Mouse (Mus musculus): Measurements from ENCODE around the gene Myo16. TPM values are rescaled to one million over a fixed set of nuclear protein-coding genes. Genes with fewer than 3 reads are reported as not detected.

The Myo16 gene
- polyA plus RNA-seq, 2 experiments = 0.01 to 0.03 TPM

GRCm38 (mm10) chr8:10521463-10521862 is 367.8 kb downstream of the Myo16 start:
- Histone ChIP-seq H3K4me2 (ENCODE audit: low read depth) (no peak overlapping the region), H3K36me3 (replicated peaks; ENCODE audit: control insufficient read depth, insufficient read depth, low read depth) (no peaks in the 10 kb centered on the region), H3K9ac (replicated peaks) (no peak overlapping the region), H3K27ac (no peak overlapping the region), H3K27me3 (ENCODE audit: control insufficient read depth, insufficient read depth, low read length) (no peaks in the 10 kb centered on the region), H3K9me3 (ENCODE audit: control insufficient read depth, low read length) (no peaks in the 10 kb centered on the region), H3K4me3 (ENCODE audit: insufficient read depth in 1 of 2, low read depth in 2 of 2, low read length in 2 of 2) (no peak overlapping the region), H3K4me1 (replicated peaks; ENCODE audit: control insufficient read depth in 2 of 2, insufficient read depth in 2 of 2, low read length in 1 of 2) (no peaks in the 10 kb centered on the region)
- no peak for ATAC-seq (ENCODE audit: insufficient read depth)
- WGBS (ENCODE audit: insufficient replicate concordance) = 52% methylated on average over 4 of the region's 4 CpGs
- TF ChIP-seq CTCF (IDR thresholded peaks at IDR 0.05; ENCODE audit: low read depth) (no peak), EP300 (IDR thresholded peaks at IDR 0.05; ENCODE audit: low read depth) (no peak)
- DNase-seq (ENCODE audit: low read depth in 3 of 3, low spot score in 3 of 3) = no peak

- Histone ChIP-seq H3K27me3 (ENCODE audit: control insufficient read depth, insufficient read depth, low read length) (no peaks in the 10 kb centered on the region), H3K36me3 (replicated peaks; ENCODE audit: control insufficient read depth, insufficient read depth, low read depth) (no peaks in the 10 kb centered on the region), H3K4me2 (ENCODE audit: low read depth) (no peak overlapping the region), H3K9me3 (ENCODE audit: control insufficient read depth, low read length) (no peaks in the 10 kb centered on the region), H3K4me1 (replicated peaks; ENCODE audit: control insufficient read depth in 2 of 2, insufficient read depth in 2 of 2, low read length in 1 of 2) (no peaks in the 10 kb centered on the region), H3K27ac (no peak overlapping the region), H3K9ac (replicated peaks) (no peak overlapping the region), H3K4me3 (ENCODE audit: insufficient read depth in 1 of 2, low read depth in 2 of 2, low read length in 2 of 2) (no peak overlapping the region)
- ATAC-seq (ENCODE audit: insufficient read depth) = no peak
- no peak for DNase-seq (ENCODE audit: low read depth in 3 of 3, low spot score in 3 of 3)
- TF ChIP-seq CTCF (IDR thresholded peaks at IDR 0.05; ENCODE audit: low read depth) = no peak
- no peak for TF ChIP-seq EP300 (IDR thresholded peaks at IDR 0.05; ENCODE audit: low read depth)
- WGBS (ENCODE audit: insufficient replicate concordance) = 66% methylated on average over 4 of the region's 4 CpGs
Observed at GRCm38 (mm10) chr8:10525686-10526085, 372.0 kb downstream of the Myo16 start.

GRCm38 (mm10) chr8:10526616-10527015 is 372.9 kb downstream of the Myo16 start:
- Histone ChIP-seq H3K27ac (no peak overlapping the region), H3K9me3 (ENCODE audit: control insufficient read depth, low read length) (no peaks in the 10 kb centered on the region), H3K4me3 (ENCODE audit: insufficient read depth in 1 of 2, low read depth in 2 of 2, low read length in 2 of 2) (no peak overlapping the region), H3K4me2 (ENCODE audit: low read depth) (no peak overlapping the region), H3K36me3 (replicated peaks; ENCODE audit: control insufficient read depth, insufficient read depth, low read depth) (no peaks in the 10 kb centered on the region), H3K27me3 (ENCODE audit: control insufficient read depth, insufficient read depth, low read length) (no peaks in the 10 kb centered on the region), H3K9ac (replicated peaks) (no peak overlapping the region), H3K4me1 (replicated peaks; ENCODE audit: control insufficient read depth in 2 of 2, insufficient read depth in 2 of 2, low read length in 1 of 2) (no peaks in the 10 kb centered on the region)
- no peak for DNase-seq (ENCODE audit: low read depth in 3 of 3, low spot score in 3 of 3)
- 62% methylated on average over 5 of the region's 5 CpGs for WGBS (ENCODE audit: insufficient replicate concordance)
- TF ChIP-seq EP300 (IDR thresholded peaks at IDR 0.05; ENCODE audit: low read depth) (no peak), CTCF (IDR thresholded peaks at IDR 0.05; ENCODE audit: low read depth) (no peak)
- ATAC-seq (ENCODE audit: insufficient read depth) = no peak

DNA sequence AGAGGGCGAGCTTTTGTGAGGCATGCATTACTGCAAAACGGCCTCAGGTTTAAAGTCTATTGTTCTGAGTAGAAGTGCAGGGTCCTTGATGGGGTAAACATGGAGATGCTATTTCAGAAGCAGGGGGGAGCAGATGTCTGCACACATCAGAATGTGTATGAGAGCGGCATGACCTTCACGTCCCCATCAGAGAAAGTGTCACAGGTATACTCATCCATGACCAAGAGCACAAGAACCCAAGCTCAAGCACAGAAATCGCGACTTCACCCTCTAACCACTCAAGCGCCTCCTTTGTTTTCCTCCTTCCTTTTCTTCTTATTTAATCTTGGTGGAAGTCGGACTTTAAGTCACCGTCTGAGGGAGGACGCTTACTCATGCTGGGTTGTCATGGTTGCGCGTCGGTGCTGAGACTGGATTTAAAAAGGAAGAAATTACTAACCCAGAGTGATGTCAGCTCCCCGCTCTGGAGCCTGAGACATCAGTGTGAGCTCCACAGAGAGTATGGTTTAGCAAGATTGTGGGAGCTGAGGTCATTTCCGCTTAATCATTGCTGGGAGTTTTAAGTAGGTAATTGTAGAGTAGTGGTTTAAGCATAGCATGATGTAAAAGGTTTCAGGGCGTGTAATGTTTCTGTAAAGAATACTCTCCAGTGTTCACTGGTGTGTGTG is 381.0 kb downstream of the Myo16 start:
- no peaks in the 10 kb centered on the region for H3K36me3 ChIP-seq (replicated peaks; ENCODE audit: control insufficient read depth, insufficient read depth, low read depth)
- H3K9ac ChIP-seq (replicated peaks) = no peak overlapping the region
- no peak overlapping the region for H3K4me2 ChIP-seq (ENCODE audit: low read depth)
- DNase-seq (ENCODE audit: low read depth in 3 of 3, low spot score in 3 of 3) (no peak), ATAC-seq (ENCODE audit: insufficient read depth) (no peak)
- H3K4me1 ChIP-seq (replicated peaks; ENCODE audit: control insufficient read depth in 2 of 2, insufficient read depth in 2 of 2, low read length in 1 of 2) = no peaks in the 10 kb centered on the region
- no peak overlapping the region for H3K4me3 ChIP-seq (ENCODE audit: insufficient read depth in 1 of 2, low read depth in 2 of 2, low read length in 2 of 2)
- TF ChIP-seq CTCF (IDR thresholded peaks at IDR 0.05; ENCODE audit: low read depth) (no peak), EP300 (IDR thresholded peaks at IDR 0.05; ENCODE audit: low read depth) (no peak)
- WGBS (ENCODE audit: insufficient replicate concordance) = 58% methylated on average over 16 of the region's 16 CpGs
- no peak overlapping the region for H3K27ac ChIP-seq
- H3K9me3 ChIP-seq (ENCODE audit: control insufficient read depth, low read length) = no peaks in the 10 kb centered on the region
- H3K27me3 ChIP-seq (ENCODE audit: control insufficient read depth, insufficient read depth, low read length) = no peaks in the 10 kb centered on the region

DNA sequence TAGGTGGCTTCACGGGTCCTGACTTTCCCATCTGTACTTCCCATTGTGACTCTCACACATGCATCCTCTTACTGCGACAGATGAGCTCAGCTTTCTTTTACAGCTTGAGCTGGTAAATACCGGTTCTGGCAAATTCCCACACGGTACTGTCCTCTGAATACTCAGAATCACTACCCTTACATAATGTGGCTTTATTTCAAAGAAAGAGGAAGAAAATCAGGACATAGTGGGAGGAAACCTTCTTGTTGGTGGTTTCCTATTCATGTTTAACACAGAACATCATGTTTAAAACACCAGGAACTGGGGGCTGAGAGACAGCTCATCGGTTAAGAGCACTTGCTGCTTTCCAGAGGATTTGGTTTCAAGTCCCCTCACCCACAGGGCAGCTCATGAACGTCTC is 384.6 kb downstream of the Myo16 start:
- Histone ChIP-seq H3K4me3 (ENCODE audit: insufficient read depth in 1 of 2, low read depth in 2 of 2, low read length in 2 of 2) (no peak overlapping the region), H3K27me3 (ENCODE audit: control insufficient read depth, insufficient read depth, low read length) (no peaks in the 10 kb centered on the region), H3K27ac (no peak overlapping the region), H3K4me2 (ENCODE audit: low read depth) (no peak overlapping the region), H3K4me1 (replicated peaks; ENCODE audit: control insufficient read depth in 2 of 2, insufficient read depth in 2 of 2, low read length in 1 of 2) (no peaks in the 10 kb centered on the region), H3K36me3 (replicated peaks; ENCODE audit: control insufficient read depth, insufficient read depth, low read depth) (no peaks in the 10 kb centered on the region), H3K9ac (replicated peaks) (no peak overlapping the region), H3K9me3 (ENCODE audit: control insufficient read depth, low read length) (no peaks in the 10 kb centered on the region)
- ATAC-seq (ENCODE audit: insufficient read depth) = no peak
- TF ChIP-seq CTCF (IDR thresholded peaks at IDR 0.05; ENCODE audit: low read depth) (no peak), EP300 (IDR thresholded peaks at IDR 0.05; ENCODE audit: low read depth) (no peak)
- WGBS (ENCODE audit: insufficient replicate concordance) = 18% methylated on average over 6 of the region's 6 CpGs
- no peak for DNase-seq (ENCODE audit: low read depth in 3 of 3, low spot score in 3 of 3)
